Mouse (Mus musculus): ENCODE data around the gene Kdm2a.

DNA sequence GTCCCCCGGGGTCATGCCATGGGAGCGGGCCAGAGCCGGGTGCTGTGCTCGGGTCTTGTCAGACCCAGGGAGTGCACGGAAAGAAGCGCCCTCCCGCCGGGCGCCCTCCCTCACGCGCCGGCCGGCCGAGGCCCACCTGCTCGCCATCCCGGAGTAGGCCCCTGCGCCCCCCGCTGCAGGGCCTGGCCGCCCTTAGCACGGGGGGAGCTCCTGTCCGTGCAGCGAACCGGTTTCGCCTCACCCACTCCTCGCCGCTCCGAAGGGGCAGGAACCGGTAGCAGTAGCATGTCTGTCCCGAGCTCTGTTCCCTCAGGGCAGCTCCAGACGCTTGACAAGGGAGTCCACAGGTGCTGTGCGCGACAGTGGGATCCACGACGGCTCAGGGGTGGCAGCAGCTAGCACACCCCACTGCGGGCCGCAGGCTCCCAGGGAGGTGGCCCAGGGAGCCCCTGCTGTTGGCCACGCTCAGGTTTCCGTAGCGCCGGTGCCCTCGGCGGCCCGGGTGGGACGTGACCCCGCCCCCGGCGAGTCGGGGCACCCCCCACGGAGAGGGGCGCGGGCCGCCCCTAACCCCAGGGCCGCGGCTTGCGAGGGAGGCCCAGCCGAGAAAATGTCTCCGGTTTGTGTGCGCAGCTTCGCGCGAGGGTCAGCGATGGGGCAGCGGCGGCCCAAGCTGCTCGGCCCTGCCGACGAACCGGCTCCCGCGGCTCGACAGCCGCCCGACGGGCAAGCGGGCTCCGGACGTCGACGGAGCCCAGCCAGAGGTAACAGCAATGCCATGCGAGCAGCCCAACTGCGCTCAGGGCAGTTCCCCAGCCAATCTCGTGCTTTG lies at the start of gene Kdm2a:
- TF ChIP-seq CTCF (conservative IDR thresholded peaks at IDR 0.05; ENCODE audit: insufficient read depth, insufficient read length, low read depth, low read length) = no peak
- no peak for TF ChIP-seq POLR2A (IDR thresholded peaks at IDR 0.05; ENCODE audit: low read depth, low read length)

Measured in kidney, adult 2 months (tissue).